Mouse (Mus musculus) adrenal gland, adult 18-20 months (tissue): ENCODE measurements around the gene Atf1. TPM values are rescaled to one million over a fixed set of nuclear protein-coding genes. Genes with fewer than 3 reads are reported as not detected.
"Not testable (repeated sequence)": the region's sequence is repeated elsewhere in the genome, so short reads cannot be mapped to it uniquely, and the experiment has no call there.

Experiments used
- DNase-seq, 2 experiments: peaks; one replicate each; pipeline ENCODE4 v3.0.0; 2021 to 2022; ENCODE audit warnings: low spot score in 2 of 2
- total RNA-seq, 2 experiments: library from RNA; stranded (reverse); gene quantifications; 1 replicate in 1 of 2; 2 replicates in 1 of 2; pipeline ENCODE4 v1.2.3; 2021

Gene Atf1
- total RNA-seq, 2 experiments from 2014 or later = 59.2 to 62.5 TPM

DNA sequence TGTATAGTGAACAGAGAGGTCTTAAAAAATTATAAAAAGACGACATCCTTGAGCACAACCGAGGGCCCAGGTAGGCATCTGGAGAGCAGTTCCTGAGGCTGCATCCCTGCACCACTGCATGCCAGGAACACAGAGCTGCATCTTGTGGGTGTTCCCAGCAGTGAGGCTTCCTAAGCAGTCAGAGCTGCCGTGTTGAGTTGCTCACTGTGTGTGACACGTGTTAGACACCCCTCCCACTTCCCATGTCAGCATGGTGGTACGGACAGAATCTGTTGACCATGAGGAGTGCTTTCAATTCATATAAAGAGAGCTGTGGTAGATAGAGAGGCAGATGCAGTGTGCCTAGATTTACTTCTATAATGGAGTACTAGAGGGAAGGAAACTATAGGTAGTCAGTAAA, 29.7 kb downstream of the Atf1 start:
- DNase-seq = no peak

GRCm38 (mm10) chr15:100258646-100259425, 31.2 kb downstream of the Atf1 start:
- no peak for DNase-seq

DNA sequence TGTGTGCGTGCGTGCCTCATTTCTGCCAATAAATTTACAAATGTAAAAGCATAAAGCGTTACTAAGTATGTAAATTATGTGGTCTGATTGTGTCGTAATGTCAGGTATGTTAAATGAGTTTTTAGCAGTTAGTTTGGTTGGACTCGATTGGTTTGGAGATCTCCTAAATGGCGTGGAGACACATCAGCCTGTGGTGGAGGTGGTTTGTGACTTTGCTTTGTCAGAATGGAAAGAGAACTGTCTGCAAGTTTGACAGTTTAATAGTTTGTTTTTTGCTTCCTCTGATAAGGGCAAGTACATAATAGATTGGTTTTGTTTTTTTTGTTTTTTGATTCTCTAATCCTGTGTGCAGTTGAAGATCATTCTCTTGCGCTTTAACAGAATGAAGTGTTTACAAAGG, 32.7 kb downstream of the Atf1 start:
- not testable (repeated sequence) for DNase-seq

GRCm38 (mm10) chr15:100263246-100263905, 35.8 kb downstream of the Atf1 start:
- DNase-seq = no peak

DNA sequence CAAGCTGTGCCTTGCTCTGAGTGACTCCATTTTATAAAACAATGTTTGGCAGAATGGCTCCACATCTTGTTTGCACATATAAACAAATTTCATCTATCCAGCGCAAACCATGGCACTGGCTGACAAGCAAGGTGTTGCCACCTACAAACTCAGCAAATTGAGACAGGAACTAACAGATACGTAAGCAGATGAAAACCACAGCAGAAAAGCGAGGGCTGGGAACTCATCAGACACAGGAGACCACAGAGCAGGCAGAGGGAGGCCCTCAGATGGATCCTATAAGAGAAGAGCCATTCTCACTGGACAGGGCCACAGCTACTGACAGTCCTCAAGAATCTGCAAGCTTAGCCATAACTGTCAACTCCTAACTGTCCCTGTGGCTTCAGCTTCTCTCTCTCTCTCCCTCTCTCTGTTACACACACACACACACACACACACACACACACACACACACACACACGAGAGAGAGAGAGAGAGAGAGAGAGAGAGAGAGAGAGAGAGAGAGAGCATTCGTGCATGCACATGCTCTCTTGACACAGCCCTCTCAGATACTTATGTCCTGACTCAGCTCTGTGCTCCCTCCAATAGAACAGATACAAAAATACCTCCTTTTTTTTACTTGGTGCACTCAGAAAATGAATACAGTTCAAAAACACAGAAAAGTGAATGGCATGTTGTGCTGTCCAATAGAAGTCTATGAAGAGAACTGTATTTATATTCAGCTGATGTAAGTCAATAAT, 38.1 kb downstream of the Atf1 start:
- DNase-seq = no peak

DNA sequence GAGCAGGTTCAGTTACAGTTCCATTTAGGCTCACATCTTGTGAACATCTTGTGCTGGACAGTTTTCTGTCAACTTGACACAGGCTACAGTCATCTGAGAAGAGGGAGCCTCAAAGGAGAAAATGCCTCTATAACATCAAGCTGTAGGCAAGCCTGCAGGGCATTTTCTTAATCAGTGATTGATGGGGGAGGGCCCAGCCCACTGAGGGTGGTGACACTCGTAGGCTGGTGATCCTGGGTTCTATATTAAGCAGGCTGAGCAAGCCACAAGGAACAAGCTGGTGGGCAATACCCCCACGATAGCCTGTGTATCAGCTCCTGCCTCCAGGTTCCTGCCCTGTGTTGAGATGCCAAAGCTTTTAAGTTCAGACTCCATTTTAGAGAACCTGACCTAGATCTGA, 41.3 kb downstream of the Atf1 start:
- DNase-seq = no peak

DNA sequence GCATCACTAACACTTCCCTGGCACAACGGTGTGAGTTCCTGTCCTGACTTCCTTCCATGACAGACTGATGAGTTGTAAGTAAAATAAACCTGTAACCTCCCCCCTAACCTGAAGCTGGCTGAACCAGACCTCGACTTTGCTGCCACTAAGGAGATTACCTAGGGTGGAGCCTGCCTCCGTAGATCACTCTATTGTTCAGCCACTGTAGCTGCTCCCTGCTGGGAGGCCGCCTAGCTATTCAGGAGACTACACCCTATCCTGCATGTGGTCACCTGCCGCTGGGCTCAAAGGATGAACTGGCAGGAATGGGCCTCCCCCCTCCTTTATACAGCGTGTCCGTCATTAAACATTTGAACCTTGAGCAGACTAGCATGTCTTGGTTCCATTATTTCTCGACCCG, 42.2 kb downstream of the Atf1 start:
- no peak for DNase-seq

- DNase-seq = not testable (repeated sequence)
These were observed 43.0 kb downstream of the Atf1 start for GRCm38 (mm10) chr15:100270609-100271008.

GRCm38 (mm10) chr15:100271411-100271810, 43.8 kb downstream of the Atf1 start:
- DNase-seq = no peak

- DNase-seq = not testable (repeated sequence)
These were observed 46.2 kb downstream of the Atf1 start for GRCm38 (mm10) chr15:100273791-100274308.

DNA sequence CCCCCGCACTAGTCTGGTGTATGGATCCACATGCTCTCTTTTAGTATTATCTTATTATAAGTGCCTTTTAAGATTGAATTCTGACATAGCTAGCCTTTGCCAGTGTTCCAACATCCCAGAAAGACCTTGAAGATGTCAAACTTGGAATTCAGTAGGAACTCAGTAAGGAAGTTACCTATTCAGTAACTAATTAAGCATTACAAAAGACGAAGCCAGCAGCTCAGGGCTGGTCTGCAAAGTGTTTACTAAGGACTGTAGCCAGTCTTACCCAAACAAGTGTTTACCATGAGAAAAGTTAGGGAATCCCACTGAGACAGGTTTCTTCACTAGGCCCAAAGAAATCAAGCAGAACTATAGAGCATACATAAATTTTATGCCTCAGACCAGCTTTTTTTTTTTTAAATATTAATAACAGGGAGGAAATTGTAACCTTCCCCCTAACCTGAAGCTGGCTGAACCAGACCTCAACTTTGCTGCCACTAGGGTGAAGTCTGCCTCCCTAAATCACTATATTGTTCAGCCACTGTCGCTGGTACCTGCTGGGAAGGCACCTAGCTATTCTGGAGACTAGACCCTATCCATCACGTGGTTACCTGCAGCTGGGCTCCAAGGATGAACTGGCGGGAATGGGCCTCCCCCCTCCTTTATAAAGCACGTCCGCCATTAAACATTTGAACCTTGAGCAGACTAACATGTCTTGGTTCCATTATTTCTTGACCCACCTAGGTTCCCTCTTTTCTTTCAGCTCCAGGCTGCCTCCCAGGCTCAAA, 47.4 kb downstream of the Atf1 start:
- no peak for DNase-seq

DNA sequence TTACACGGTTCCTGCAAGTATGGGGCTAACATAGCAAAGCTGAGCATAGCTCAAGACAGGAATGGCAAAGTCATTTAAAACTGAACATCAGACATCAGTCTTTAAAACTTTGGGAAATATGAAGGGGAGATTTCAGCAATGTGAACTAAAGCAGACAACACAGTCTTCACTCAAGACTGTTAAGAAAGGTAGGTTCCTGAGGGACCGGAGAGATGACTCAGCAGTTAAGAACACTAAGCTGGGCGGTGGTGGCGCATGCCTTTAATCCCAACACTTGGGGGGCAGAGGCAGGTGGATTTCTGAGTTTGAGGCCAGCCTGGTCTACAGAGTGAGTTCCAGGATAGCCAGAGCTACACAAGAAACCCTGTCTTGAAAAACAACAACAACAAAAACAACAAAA, 48.8 kb downstream of the Atf1 start:
- DNase-seq = no peak

DNA sequence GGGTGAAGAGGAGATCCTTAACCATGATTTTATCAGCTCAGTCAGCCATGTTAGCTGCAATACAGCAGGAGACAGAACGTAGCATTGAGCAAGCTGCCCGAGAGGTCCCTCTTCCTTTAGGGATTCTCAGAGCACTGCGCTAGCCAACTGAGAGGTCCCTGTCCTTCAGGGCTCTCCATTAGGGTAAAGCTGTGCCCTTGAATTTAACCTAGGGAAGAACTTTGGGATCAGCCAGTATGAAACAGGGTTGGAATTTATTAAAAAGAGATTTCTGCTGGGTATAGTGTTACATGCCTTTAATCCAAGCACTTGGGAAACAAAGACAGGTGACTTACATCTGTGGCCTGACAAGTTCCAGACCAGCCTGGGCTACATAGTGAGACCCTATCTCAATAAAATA, 50.0 kb downstream of the Atf1 start:
- no peak for DNase-seq

DNA sequence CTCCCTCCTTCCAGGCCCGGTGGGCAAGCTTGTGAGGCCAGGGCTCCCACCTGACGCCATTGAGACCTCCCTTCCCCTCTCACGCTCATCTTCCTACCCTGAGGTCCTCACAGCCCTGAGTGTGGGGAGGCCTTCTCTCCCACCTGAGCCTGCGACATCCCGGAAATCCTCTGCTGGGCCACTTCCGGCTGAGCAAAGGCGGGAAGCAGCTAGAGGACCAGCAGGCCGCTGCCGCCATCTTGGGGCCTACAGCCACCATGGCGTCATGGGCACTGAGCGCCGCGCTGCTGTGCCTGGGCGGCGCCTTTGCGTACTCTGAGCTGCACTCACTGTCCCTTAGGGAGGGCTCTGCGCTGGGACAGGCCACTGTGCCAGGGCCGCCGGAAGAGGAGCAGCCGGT, 53.0 kb downstream of the Atf1 start, which contains the start of gene Tmprss12:
TSS of gene Tmprss12 (plus strand) at position 212 of the 400 bp plus-strand sequence.
- DNase-seq = no peak

GRCm38 (mm10) chr15:100288980-100289379, 61.4 kb downstream of the Atf1 start:
- DNase-seq = no peak

- no peak for DNase-seq
These were observed 63.2 kb downstream of the Atf1 start for GRCm38 (mm10) chr15:100290858-100291257.

DNA sequence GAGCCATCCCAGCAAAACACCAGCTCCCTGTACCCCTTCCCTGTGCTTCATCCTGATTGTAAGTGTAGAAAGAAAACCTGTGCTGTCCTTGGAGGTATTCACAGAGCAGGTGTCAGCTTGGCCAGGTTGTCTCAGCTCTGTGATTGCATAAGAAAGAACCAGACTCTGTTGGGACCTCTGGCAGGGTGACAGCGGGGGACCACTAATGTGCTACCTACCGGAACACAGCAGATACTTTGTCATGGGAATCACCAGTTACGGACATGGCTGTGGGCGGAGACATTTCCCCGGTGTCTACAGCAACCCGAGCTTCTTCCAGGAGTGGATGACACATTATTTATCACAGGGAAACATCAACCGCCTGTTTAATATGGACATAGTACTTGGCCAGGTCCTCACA, 64.7 kb downstream of the Atf1 start:
- DNase-seq = no peak

- DNase-seq = no peak
These were observed 70.2 kb downstream of the Atf1 start for GRCm38 (mm10) chr15:100297856-100298255.

DNA sequence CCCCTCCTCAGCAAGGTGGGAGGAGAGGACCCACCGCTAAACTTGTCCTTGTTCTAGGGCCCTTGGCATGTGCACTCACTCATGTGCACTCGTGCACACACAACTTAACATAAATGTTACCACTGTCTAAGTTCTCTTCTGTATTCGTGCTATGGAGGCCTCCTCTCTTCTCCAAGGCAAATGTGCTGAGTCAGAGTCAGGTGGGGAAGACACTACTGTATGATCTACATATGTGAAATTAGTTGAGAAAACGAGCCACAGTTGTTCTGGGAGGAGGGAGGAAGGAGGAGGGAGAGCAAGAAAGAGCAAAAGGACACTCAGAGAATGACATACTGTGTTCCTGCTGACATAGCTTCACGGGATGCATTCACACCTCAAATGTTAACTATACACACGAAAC, 72.9 kb downstream of the Atf1 start:
- DNase-seq = no peak

DNA sequence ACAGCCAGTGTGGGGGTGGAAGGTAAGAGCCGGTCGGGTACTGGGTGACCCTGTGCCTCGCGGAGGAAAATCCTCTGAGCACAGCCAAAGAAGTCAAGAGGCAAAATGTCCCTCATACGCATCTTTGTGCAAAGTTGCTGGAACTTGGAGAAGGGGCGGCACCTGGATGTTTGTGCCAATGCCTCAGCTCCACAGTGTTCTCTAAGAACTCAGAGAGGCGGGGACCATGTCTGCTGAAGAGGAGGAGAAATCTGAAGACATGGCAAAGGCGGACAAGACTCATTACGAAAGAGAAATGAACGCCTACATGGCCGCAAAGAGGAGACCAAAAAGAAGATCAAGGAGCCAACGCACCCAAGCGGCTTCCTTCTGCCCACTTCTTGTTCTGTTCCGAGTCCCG, 73.9 kb downstream of the Atf1 start:
- no peak for DNase-seq

DNA sequence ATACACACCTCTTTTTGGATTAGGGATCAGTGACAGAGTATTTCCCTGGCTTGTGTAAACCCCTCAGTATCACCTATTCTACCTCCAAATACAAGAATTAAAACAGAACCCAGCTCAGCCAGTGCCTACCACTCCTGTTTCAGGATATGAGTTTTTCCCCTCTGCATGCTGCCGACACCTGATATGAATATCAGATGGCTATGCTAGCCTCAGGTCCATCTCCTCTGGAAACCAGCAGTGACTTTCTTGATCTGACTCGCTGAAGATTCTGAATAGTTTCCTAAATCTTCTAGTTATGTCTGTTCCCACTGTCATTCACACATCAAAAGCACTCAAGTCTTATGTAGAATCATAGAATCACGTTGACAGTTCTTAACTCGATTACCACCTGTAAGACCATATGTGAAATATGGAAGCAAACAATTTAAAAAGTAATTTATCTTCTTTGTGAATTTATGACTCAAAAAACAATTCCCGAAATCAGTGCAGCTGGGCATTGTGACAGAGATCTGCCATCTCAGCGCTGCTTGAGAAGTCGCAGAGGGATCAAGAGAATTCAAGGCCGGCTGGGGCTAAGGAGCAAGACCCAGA, 75.9 kb downstream of the Atf1 start:
- DNase-seq = no peak
